Mouse (Mus musculus) midbrain, postnatal 0 days (tissue): ENCODE data around the gene Timm22. TPM values are rescaled to one million over a fixed set of nuclear protein-coding genes. Genes with fewer than 3 reads are reported as not detected.

Source experiments
- ATAC-seq: fragments of 200-750 bp; cut with Nextera tagmentation; 2 replicates; pipeline ENCODE4 v1.8.0; 2017; ENCODE audit warnings: moderate number of reproducible peaks, mild to moderate bottlenecking, moderate TSS enrichment, moderate library complexity; ENCODE audit not compliant: low FRiP score
- DNase-seq: peaks from one replicate; pipeline ENCODE4 v3.0.0-alpha.2; 2015; ENCODE audit warnings: low spot score
- H3K27ac ChIP-seq: fragments of 300-500 bp; sonication (generic); 2 replicates; pipeline ENCODE4 v1.5.1; 2014; ENCODE audit warnings: low read depth, mild to moderate bottlenecking, low read length, mixed read lengths
- H3K27me3 ChIP-seq: fragments of 300-500 bp; sonication (generic); 2 replicates; pipeline ENCODE4 v1.6.1; 2014; ENCODE audit warnings: low read length, control low read depth, mixed read lengths; ENCODE audit not compliant: insufficient read depth
- H3K36me3 ChIP-seq: fragments of 300-500 bp; sonication (generic); 2 replicates; pipeline ENCODE4 v1.6.1; 2014; ENCODE audit warnings: low read length, control low read depth, mixed read lengths; ENCODE audit not compliant: insufficient read depth
- H3K4me1 ChIP-seq: fragments of 300-500 bp; sonication (generic); 2 replicates; pipeline ENCODE4 v1.6.1; 2014; ENCODE audit warnings: mild to moderate bottlenecking, control low read depth, antibody characterized with exemption, low read length, mixed read lengths; ENCODE audit not compliant: insufficient read depth
- H3K4me2 ChIP-seq: fragments of 300-500 bp; sonication (generic); 2 replicates; pipeline ENCODE4 v1.6.1; 2014; ENCODE audit warnings: low read depth, mild to moderate bottlenecking, low read length, mixed read lengths; ENCODE audit not compliant: poor library complexity, severe bottlenecking
- H3K4me3 ChIP-seq: fragments of 300-500 bp; sonication (generic); 2 replicates; pipeline ENCODE4 v1.5.1; 2014; ENCODE audit warnings: low read depth, mild to moderate bottlenecking, low read length, moderate library complexity
- H3K9ac ChIP-seq: fragments of 300-500 bp; sonication (generic); replicated peaks from 2 replicates; pipeline ENCODE4 v1.6.1; 2014; ENCODE audit warnings: mild to moderate bottlenecking, low read length, moderate library complexity, mixed read lengths; ENCODE audit not compliant: poor library complexity, severe bottlenecking
- H3K9me3 ChIP-seq: fragments of 300-500 bp; sonication (generic); 2 replicates; pipeline ENCODE4 v1.6.1; 2016; ENCODE audit warnings: low read length, control low read depth
- CTCF ChIP-seq: IDR thresholded peaks from 2 replicates; pipeline ENCODE4 v1.5.1; 2016; ENCODE audit warnings: antibody characterized with exemption, mild to moderate bottlenecking
- WGBS: fragments of 180-500 bp; shearing (Covaris S2); extraction: QIAGEN DNeasy Blood & Tissue Kit; methylation state at CpG from one replicate; pipeline ENCODE4 v1.1.7; 2014; 5-methylcytosine and 5-hydroxymethylcytosine counted together
- polyA plus RNA-seq: library from polyadenylated mRNA; unstranded; fragments of >200 nt; fragmentation: Nextera tagmentation; extraction: Ambion mirVana; gene quantifications from 2 replicates; pipeline ENCODE4 v1.2.1, GENCODE M21; 2015
- total RNA-seq: library from RNA; depleted of rRNA; stranded (reverse); fragments of >200 nt; gene quantifications from 2 replicates; pipeline ENCODE4 v1.2.3, GENCODE M21; 2014

Gene Timm22
- total and polyA plus RNA-seq, 2 experiments from 2014 or later: 26.6 to 104 TPM

DNA sequence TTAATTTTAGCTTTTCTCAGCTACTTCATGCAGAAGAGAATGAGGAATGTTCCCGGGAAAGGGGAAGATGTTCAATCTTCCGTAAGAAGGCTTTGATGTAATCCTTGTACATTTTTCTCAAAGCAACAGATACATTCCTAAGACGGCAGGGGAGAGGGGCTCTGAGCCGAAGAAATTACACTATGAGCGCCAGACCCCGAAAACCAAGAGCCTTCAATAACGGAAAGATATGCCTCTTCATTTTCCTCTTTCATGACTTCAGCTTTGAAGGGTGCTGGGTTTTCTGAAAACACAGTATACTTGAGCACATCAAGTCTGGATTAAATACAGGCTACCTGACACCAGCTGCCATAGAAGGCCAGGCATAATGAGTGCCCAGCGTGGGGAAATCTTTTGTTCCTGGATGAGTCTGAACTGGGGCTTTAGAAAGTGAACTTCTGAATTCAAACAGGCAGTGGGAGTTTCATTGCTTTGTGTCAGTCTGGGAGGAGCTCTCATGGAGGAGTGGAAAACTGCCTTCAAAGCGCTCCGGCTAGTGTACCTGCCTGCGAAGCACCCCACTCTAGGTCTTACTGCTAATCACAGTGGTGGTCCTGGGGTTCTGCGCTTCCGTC lies 23.9 kb upstream of the Timm22 start:
- Histone ChIP-seq H3K9me3 (no peaks in the 10 kb centered on the region), H3K4me1 (no peaks in the 10 kb centered on the region), H3K36me3 (no peaks in the 10 kb centered on the region), H3K4me2 (no peak overlapping the region), H3K4me3 (no peak overlapping the region), H3K27ac (no peak overlapping the region), H3K27me3 (no peaks in the 10 kb centered on the region), H3K9ac (no peak overlapping the region)
- no peak for DNase-seq
- ATAC-seq: no peak
- TF ChIP-seq CTCF: no peak
- WGBS: 22% methylated on average over 13 of the region's 13 CpGs

GRCm38 (mm10) chr11:76384307-76384706 lies 22.4 kb upstream of the Timm22 start:
- Histone ChIP-seq H3K27ac (no peak overlapping the region; the same call in 1 of the 2 replicates), H3K4me2 (no peak overlapping the region), H3K36me3 (no peaks in the 10 kb centered on the region), H3K4me3 (no peak overlapping the region), H3K27me3 (no peaks in the 10 kb centered on the region), H3K9ac (no peak overlapping the region), H3K9me3 (no peaks in the 10 kb centered on the region), H3K4me1 (no peaks in the 10 kb centered on the region)
- 58% methylated on average over 5 of the region's 5 CpGs for WGBS
- no peak for TF ChIP-seq CTCF
- ATAC-seq (no peak), DNase-seq (peak; percentile 40)

DNA sequence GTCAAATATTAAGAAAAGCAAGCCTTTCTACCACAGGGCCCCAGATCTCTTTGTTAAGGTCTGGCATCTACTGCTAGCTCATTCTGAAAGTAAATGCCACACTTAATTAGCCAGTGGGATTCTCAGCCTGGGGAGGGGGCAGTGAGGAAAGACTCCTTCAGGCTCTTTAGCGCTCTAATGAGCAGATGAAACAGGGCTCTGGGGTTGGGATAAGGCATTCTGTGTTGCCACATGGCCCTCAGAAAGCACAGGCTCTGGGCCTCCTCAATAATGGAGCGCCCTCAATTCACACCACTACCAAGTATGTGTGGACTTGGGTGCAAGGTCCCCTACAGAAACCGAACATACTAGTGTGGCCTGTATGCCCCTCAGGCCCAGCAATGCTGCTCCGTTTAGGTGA lies 21.7 kb upstream of the Timm22 start:
- no peak overlapping the region for H3K4me2 ChIP-seq
- H3K36me3 ChIP-seq: no peaks in the 10 kb centered on the region
- DNase-seq (no peak), ATAC-seq (no peak)
- no peak overlapping the region for H3K9ac ChIP-seq
- WGBS: 60% methylated on average over 4 of the region's 4 CpGs
- TF ChIP-seq CTCF: no peak
- no peaks in the 10 kb centered on the region for H3K27me3 ChIP-seq
- no peak overlapping the region for H3K4me3 ChIP-seq
- H3K9me3 ChIP-seq: no peaks in the 10 kb centered on the region
- H3K27ac ChIP-seq: no peak overlapping the region
- no peaks in the 10 kb centered on the region for H3K4me1 ChIP-seq

GRCm38 (mm10) chr11:76385746-76386145 lies 21.0 kb upstream of the Timm22 start:
- Histone ChIP-seq H3K9ac (no peak overlapping the region), H3K4me3 (no peak overlapping the region), H3K4me1 (no peaks in the 10 kb centered on the region), H3K9me3 (no peaks in the 10 kb centered on the region), H3K27me3 (no peaks in the 10 kb centered on the region), H3K36me3 (no peaks in the 10 kb centered on the region), H3K4me2 (no peak overlapping the region), H3K27ac (no peak overlapping the region)
- TF ChIP-seq CTCF: no peak
- 53% methylated on average over 3 of the region's 3 CpGs for WGBS
- no peak for ATAC-seq
- no peak for DNase-seq

DNA sequence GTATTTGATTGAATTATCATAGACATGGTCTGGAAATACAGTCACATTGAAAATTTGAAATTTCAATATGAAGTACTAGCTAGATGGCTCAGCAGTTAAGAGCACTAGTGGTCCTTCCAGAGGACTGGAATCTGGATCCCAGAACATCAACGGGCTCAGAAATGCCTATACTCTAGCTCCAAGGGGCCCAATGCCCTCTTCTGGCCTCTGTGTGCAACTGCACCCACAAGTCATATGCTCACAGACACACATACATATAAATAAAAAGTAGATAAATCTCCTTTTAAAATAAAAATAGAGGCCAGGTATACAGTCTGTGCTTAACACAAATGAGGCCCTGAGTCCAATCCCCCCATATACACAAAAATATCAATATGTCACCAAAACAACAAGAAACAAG lies 19.7 kb upstream of the Timm22 start:
- H3K4me1 ChIP-seq: no peaks in the 10 kb centered on the region
- 83% methylated on average over 1 of the region's 1 CpGs for WGBS
- no peaks in the 10 kb centered on the region for H3K27me3 ChIP-seq
- H3K27ac ChIP-seq: no peak overlapping the region
- no peaks in the 10 kb centered on the region for H3K9me3 ChIP-seq
- DNase-seq (no peak), ATAC-seq (no peak)
- TF ChIP-seq CTCF: peak; percentile 45
- no peak overlapping the region for H3K9ac ChIP-seq
- no peaks in the 10 kb centered on the region for H3K36me3 ChIP-seq
- no peak overlapping the region for H3K4me3 ChIP-seq
- no peak overlapping the region for H3K4me2 ChIP-seq

- DNase-seq: no peak
- no peak overlapping the region for H3K27ac ChIP-seq
- H3K4me3 ChIP-seq: no peak overlapping the region
- TF ChIP-seq CTCF: no peak
- ATAC-seq: no peak
- WGBS: 15% methylated on average over 7 of the region's 7 CpGs
- H3K36me3 ChIP-seq: no peaks in the 10 kb centered on the region
- H3K27me3 ChIP-seq: no peaks in the 10 kb centered on the region
- peak overlapping the region; percentile 20; the same call in 1 of the 2 replicates for H3K4me2 ChIP-seq
- H3K9me3 ChIP-seq: no peaks in the 10 kb centered on the region
- no peaks in the 10 kb centered on the region for H3K4me1 ChIP-seq
- no peak overlapping the region for H3K9ac ChIP-seq
Observed at GRCm38 (mm10) chr11:76388711-76389110, 18.0 kb upstream of the Timm22 start.
